Mouse (Mus musculus): ENCODE measurements around the gene Cd70. TPM values are rescaled to one million over a fixed set of nuclear protein-coding genes. Genes with fewer than 3 reads are reported as not detected.
"Not testable (repeated sequence)": the region's sequence is repeated elsewhere in the genome, so short reads cannot be mapped to it uniquely, and the experiment has no call there.

Cd70 gene
- polyA plus RNA-seq, 1 experiment from 2014 or later = 0.50 TPM

GRCm38 (mm10) chr17:57166800-57167791 is 17.5 kb upstream of the Cd70 start:
- H3K36me3 ChIP-seq = no peaks in the 10 kb centered on the region
- DNase-seq (ENCODE audit: low spot score) = peak; percentile 89
- H3K4me1 ChIP-seq (replicated peaks) = peaks cover 4% of the 10 kb centered on the region
- 8% methylated on average over 11 of the region's 11 CpGs for WGBS
- no peaks in the 10 kb centered on the region for H3K9me3 ChIP-seq
- no peak overlapping the region for H3K27ac ChIP-seq
- peak overlapping the region; percentile 29 for H3K4me3 ChIP-seq
- H3K27me3 ChIP-seq (ENCODE audit: insufficient read depth, poor library complexity, severe bottlenecking) = no peaks in the 10 kb centered on the region

DNA sequence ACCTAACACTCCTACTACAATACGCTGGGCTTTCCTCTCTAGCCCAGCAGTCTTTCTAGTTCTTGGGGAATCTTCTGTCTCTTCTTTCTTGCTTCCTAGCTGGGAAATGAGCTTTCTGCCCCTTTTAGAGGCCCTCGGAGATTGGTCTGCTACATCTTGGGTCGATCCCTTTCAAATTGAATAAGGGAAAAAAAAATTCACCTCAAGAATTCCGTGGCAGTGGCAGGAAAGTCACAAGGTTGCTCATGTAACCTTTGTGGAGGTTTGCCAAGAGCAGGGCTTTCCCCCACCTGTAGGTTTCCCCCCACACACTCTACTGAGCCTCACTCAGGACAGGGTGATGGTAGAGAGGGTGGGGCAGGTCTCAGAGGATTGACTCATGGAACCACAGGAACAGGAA is 4.2 kb upstream of the Cd70 start:
- Histone ChIP-seq H3K4me3 (no peak overlapping the region), H3K9me3 (peaks cover 10% of the 10 kb centered on the region), H3K4me1 (replicated peaks) (peaks cover 11% of the 10 kb centered on the region), H3K36me3 (no peaks in the 10 kb centered on the region), H3K27me3 (ENCODE audit: insufficient read depth, poor library complexity, severe bottlenecking) (peaks cover 26% of the 10 kb centered on the region), H3K27ac (no peak overlapping the region)
- 82% methylated on average over 4 of the region's 4 CpGs for WGBS
- DNase-seq (ENCODE audit: low spot score) = no peak

- H3K9me3 ChIP-seq = peaks cover 10% of the 10 kb centered on the region
- H3K4me1 ChIP-seq (replicated peaks) = peaks cover 11% of the 10 kb centered on the region
- H3K4me3 ChIP-seq = no peak overlapping the region
- H3K36me3 ChIP-seq = no peaks in the 10 kb centered on the region
- peaks cover 34% of the 10 kb centered on the region for H3K27me3 ChIP-seq (ENCODE audit: insufficient read depth, poor library complexity, severe bottlenecking)
- WGBS = 83% methylated on average over 6 of the region's 6 CpGs
- DNase-seq (ENCODE audit: low spot score) = no peak
- H3K27ac ChIP-seq = no peak overlapping the region
Observed at GRCm38 (mm10) chr17:57153006-57153405, 3.4 kb upstream of the Cd70 start.

DNA sequence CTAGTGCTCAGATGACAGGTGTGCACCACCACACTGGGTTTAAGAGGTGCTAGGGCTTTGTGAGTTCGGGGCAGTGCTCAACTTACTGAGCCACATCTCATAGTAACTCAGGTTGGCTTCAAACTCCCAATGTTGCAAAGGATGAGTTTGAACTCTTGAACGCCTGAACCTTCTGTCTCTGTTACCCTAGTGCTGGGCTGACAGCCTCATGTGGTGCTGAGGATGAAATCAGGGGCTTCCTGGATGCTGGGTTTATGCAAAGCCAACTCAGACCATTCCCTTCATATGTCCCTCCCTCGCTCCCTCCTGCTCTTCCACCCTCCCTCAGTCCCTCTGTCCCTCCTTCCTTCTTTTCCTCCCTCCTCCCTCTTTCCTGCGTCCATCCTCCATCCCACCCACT is 1.2 kb downstream of the Cd70 start:
- H3K9me3 ChIP-seq = peaks cover 10% of the 10 kb centered on the region
- H3K4me1 ChIP-seq (replicated peaks) = peaks cover 11% of the 10 kb centered on the region
- H3K4me3 ChIP-seq = no peak overlapping the region
- no peak overlapping the region for H3K27ac ChIP-seq
- 63% methylated on average over 4 of the region's 4 CpGs for WGBS
- no peaks in the 10 kb centered on the region for H3K36me3 ChIP-seq
- H3K27me3 ChIP-seq (ENCODE audit: insufficient read depth, poor library complexity, severe bottlenecking) = peaks cover 60% of the 10 kb centered on the region
- DNase-seq (ENCODE audit: low spot score) = no peak

GRCm38 (mm10) chr17:57145115-57145514 is 4.5 kb downstream of the Cd70 start:
- Histone ChIP-seq H3K4me1 (replicated peaks) (peaks cover 11% of the 10 kb centered on the region), H3K27ac (no peak overlapping the region), H3K9me3 (no peaks in the 10 kb centered on the region), H3K4me3 (no peak overlapping the region), H3K36me3 (no peaks in the 10 kb centered on the region), H3K27me3 (ENCODE audit: insufficient read depth, poor library complexity, severe bottlenecking) (peaks cover 47% of the 10 kb centered on the region)
- DNase-seq (ENCODE audit: low spot score) = no peak
- WGBS = 64% methylated on average over 1 of the region's 1 CpGs

- H3K4me3 ChIP-seq = no peak overlapping the region
Observed at GRCm38 (mm10) chr17:57143704-57144103, 5.9 kb downstream of the Cd70 start.

GRCm38 (mm10) chr17:57139708-57140107 is 9.9 kb downstream of the Cd70 start:
- H3K27ac ChIP-seq = no peak overlapping the region
- H3K4me3 ChIP-seq = no peak overlapping the region
- no peaks in the 10 kb centered on the region for H3K27me3 ChIP-seq (ENCODE audit: insufficient read depth, poor library complexity, severe bottlenecking)
- H3K9me3 ChIP-seq = no peaks in the 10 kb centered on the region
- 86% methylated on average over 3 of the region's 3 CpGs for WGBS
- H3K4me1 ChIP-seq (replicated peaks) = no peaks in the 10 kb centered on the region
- no peak for DNase-seq (ENCODE audit: low spot score)
- H3K36me3 ChIP-seq = no peaks in the 10 kb centered on the region

More at GRCm38 (mm10) chr17:57143704-57144103, 5.9 kb downstream of the Cd70 start:
- DNase-seq (ENCODE audit: low spot score) = no peak
- Histone ChIP-seq H3K4me1 (replicated peaks) (no peaks in the 10 kb centered on the region), H3K36me3 (no peaks in the 10 kb centered on the region), H3K27ac (no peak overlapping the region), H3K27me3 (ENCODE audit: insufficient read depth, poor library complexity, severe bottlenecking) (peaks cover 33% of the 10 kb centered on the region), H3K9me3 (no peaks in the 10 kb centered on the region)
- WGBS = 92% methylated on average over 3 of the region's 3 CpGs

- Histone ChIP-seq H3K9me3 (no peaks in the 10 kb centered on the region), H3K4me3 (no peak overlapping the region), H3K4me1 (replicated peaks) (no peaks in the 10 kb centered on the region), H3K27me3 (ENCODE audit: insufficient read depth, poor library complexity, severe bottlenecking) (no peaks in the 10 kb centered on the region), H3K27ac (no peak overlapping the region), H3K36me3 (no peaks in the 10 kb centered on the region)
- DNase-seq (ENCODE audit: low spot score) = no peak
- WGBS = 87% methylated on average over 4 of the region's 4 CpGs
Observed at GRCm38 (mm10) chr17:57138676-57139075, 10.9 kb downstream of the Cd70 start.

DNA sequence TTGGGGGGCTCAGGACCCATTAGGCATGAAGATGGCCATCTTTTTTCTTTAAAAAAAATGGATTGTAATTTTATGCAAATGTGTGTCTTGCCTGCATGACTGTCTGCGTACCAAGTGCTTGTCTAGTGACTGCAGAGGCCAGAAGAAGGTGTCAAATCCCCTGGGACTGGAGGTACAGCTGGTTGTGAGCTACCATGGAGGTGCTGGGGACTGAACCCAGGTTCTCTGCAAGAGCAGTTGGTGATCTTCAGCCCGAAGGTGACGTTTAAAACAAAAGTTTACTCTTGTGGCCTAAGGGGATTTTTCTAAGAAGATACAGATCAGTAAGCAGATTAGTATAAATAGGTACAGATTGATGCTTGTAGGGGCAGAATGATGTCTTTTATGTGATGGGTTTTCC is 13.9 kb downstream of the Cd70 start:
- WGBS = 81% methylated on average over 3 of the region's 3 CpGs
- Histone ChIP-seq H3K4me3 (no peak overlapping the region), H3K36me3 (no peaks in the 10 kb centered on the region), H3K4me1 (replicated peaks) (no peaks in the 10 kb centered on the region), H3K9me3 (no peaks in the 10 kb centered on the region), H3K27me3 (ENCODE audit: insufficient read depth, poor library complexity, severe bottlenecking) (no peaks in the 10 kb centered on the region), H3K27ac (no peak overlapping the region)
- no peak for DNase-seq (ENCODE audit: low spot score)

DNA sequence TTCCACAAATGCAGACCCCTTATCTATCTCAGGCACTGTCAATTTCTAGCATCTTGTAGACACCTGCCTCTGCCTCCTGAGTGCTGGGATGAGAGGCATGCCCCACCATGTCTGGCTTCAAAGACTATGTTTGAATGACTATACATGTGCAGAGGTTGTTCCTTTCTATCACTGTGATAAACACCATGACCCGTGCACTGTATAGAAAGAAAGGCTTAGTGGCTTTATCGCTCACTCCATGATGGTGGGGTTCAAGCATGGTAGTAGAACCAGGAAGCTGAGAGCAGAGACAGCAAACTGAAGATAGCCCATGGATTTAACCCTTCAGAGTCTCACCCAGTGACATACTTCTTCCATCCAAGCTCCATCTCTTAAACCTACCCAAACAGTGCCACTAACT is 14.9 kb downstream of the Cd70 start:
- Histone ChIP-seq H3K4me3 (no peak overlapping the region), H3K9me3 (no peaks in the 10 kb centered on the region), H3K36me3 (no peaks in the 10 kb centered on the region), H3K27me3 (ENCODE audit: insufficient read depth, poor library complexity, severe bottlenecking) (no peaks in the 10 kb centered on the region), H3K27ac (no peak overlapping the region), H3K4me1 (replicated peaks) (no peaks in the 10 kb centered on the region)
- WGBS = 88% methylated on average over 2 of the region's 2 CpGs
- DNase-seq (ENCODE audit: low spot score) = no peak

GRCm38 (mm10) chr17:57134021-57134420 is 15.6 kb downstream of the Cd70 start:
- WGBS = 24% methylated on average over 3 of the region's 3 CpGs
- H3K4me1 ChIP-seq (replicated peaks); DNase-seq (ENCODE audit: low spot score); H3K27me3 ChIP-seq (ENCODE audit: insufficient read depth, poor library complexity, severe bottlenecking); H3K36me3 ChIP-seq; H3K9me3 ChIP-seq; H3K4me3 ChIP-seq; H3K27ac ChIP-seq: not testable (repeated sequence)

GRCm38 (mm10) chr17:57131793-57132192 is 17.8 kb downstream of the Cd70 start:
- WGBS = 80% methylated on average over 1 of the region's 1 CpGs
- Histone ChIP-seq H3K27ac (no peak overlapping the region), H3K9me3 (no peaks in the 10 kb centered on the region), H3K4me1 (replicated peaks) (no peaks in the 10 kb centered on the region), H3K27me3 (ENCODE audit: insufficient read depth, poor library complexity, severe bottlenecking) (no peaks in the 10 kb centered on the region), H3K4me3 (no peak overlapping the region), H3K36me3 (no peaks in the 10 kb centered on the region)
- no peak for DNase-seq (ENCODE audit: low spot score)

GRCm38 (mm10) chr17:57125853-57126622 is 23.5 kb downstream of the Cd70 start:
- no peak for DNase-seq (ENCODE audit: low spot score)
- 69% methylated on average over 3 of the region's 3 CpGs for WGBS

More at GRCm38 (mm10) chr17:57125853-57126622, 23.5 kb downstream of the Cd70 start:
- no peak overlapping the region for H3K27ac ChIP-seq
- H3K4me3 ChIP-seq = no peak overlapping the region
- no peaks in the 10 kb centered on the region for H3K9me3 ChIP-seq
- no peaks in the 10 kb centered on the region for H3K4me1 ChIP-seq (replicated peaks)
- no peaks in the 10 kb centered on the region for H3K27me3 ChIP-seq (ENCODE audit: insufficient read depth, poor library complexity, severe bottlenecking)
- H3K36me3 ChIP-seq = no peaks in the 10 kb centered on the region
